Mouse (Mus musculus): ENCODE data around the gene Fignl1. TPM values are rescaled to one million over a fixed set of nuclear protein-coding genes. Genes with fewer than 3 reads are reported as not detected.

Fignl1 gene
- total RNA-seq, 2 experiments from 2014 or later, result 0.59 to 0.60 TPM

DNA sequence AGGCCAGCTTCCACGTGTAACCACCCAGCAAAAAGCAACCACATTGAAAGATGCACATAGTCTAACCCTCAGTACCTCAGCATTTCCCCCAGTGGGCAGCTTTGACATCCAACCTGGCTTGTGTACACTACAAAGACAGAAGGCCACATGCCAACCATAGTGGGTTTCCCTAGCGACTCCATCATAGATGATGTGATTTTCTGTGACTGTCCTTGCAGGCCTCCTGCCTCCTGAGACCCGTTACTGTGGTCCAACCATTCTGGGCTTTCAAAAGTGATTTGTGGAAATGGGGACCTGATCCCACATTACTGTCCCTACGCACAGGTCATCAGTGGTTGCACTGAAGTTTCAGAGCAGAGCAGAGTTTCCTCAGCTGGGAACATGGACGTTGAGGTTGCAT, 33.9 kb downstream of the Fignl1 start:
- no peak for DNase-seq (ENCODE audit: low spot score)
- intact Hi-C loops (cut with DNase I), result no loop called here

DNA sequence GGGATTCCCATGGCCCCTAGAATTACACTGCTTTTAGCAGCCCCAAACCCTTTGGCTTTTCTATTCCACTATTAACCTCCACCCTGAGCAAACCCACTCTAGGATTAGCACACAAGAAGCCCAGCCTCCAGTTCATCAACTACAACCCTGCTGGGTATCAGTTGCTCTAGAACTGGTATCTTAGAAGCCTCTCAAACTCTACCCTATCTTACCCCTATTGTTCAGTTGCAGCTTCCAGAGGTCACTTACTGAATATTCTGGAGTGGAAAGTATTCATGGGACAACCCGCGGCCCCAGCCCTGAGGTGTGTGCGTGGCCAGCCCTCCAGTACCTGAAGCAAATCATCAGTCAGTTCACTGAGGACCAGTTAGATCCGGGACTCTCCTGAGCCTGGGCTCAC, 34.4 kb downstream of the Fignl1 start:
- DNase-seq (ENCODE audit: low spot score), result no peak
- intact Hi-C loops (cut with DNase I), result no loop called here

DNA sequence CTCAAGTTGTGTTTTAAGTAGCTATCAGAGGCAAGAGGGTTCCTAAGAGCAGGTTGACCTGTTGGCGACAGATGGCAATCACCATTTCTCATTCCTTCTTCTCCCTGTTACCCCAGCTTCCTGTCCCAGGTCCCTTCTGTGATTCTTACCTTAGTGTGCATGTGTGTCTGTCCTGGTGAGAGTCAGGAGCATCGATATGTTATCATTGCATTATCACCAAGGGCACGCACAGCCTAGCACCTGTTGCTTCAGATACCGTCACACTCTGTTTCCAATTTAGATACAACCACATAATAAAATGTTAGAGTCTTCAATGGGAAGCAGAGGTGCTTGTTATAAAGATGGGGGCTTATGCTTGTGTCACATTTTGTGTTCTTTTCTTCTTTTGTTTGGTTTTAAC, 36.6 kb downstream of the Fignl1 start:
- intact Hi-C loops (cut with DNase I), result no loop called here
- no peak for DNase-seq (ENCODE audit: low spot score)

DNA sequence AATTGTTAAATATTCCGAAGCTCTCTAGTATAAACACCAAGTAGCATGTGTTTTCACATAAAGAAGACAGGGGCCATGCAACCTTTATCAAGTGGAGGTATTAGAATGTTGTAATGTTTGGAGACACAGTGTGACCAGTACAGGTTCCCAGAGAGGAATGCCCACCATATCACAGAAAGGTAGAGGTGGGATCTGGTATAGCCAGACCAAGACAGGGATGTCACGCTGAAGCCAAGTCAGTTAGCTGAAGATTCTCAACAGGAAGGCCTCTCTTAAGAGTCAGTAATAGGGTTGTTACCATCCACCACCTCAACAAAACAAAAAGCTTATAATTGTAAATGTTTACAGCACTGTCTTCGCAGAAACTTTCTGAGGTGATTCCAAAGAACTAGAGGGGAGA, 38.1 kb downstream of the Fignl1 start:
- no peak for DNase-seq (ENCODE audit: low spot score)
- intact Hi-C loops (cut with DNase I), result no loop called here

DNA sequence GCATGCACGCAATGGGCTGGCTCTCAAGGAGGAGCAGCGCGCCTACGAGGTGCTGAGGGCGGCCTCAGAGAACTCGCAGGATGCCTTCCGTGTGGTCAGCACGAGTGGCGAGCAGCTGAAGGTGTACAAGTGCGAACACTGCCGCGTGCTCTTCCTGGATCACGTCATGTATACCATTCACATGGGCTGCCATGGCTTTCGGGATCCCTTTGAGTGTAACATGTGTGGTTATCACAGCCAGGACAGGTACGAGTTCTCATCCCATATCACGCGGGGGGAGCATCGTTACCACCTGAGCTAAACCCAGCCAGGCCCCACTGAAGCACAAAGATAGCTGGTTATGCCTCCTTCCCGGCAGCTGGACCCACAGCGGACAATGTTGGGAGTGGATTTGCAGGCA, 39.5 kb downstream of the Fignl1 start:
- intact Hi-C loops (cut with DNase I), result no loop called here
- no peak for DNase-seq (ENCODE audit: low spot score)

DNA sequence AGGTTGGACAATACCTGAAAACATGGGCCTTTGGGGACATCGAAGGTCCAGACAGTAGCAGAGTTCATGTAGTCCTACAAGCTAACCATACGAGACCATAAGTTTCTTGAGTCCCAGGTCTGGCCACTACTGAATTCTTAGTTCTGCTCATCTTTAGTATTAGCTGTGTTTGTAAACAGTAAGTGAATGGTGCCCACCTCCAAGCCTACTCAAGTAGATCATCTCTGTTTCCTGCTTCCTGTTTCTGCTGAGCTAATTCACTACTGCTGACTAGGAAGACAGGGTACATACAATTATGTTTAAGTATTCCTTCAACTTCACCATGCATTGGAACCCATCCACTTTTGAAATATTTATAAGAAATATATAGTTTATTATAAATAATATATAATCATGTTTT, 40.7 kb downstream of the Fignl1 start:
- no peak for DNase-seq (ENCODE audit: low spot score)
- intact Hi-C loops (cut with DNase I), result no loop called here

DNA sequence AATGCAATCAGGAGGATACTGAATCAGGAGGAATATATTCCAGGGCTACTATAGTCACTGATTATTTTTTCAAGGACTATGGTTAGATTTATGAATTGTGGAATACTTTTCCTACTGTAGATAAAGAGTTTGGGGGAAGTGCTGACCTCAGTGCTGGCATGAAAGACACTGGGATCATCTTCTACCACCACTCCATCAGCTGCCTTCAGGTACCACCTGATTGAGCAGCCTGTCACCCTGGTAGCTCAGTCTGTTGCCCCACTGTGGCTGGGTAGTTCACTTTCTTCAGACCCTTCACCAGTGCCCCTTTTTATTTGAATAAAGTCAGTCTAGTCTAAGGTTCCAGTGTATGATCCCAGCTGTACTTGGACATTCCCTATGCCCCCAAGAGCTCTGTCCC, 42.0 kb downstream of the Fignl1 start:
- intact Hi-C loops (cut with DNase I), result no loop called here
- no peak for DNase-seq (ENCODE audit: low spot score)

DNA sequence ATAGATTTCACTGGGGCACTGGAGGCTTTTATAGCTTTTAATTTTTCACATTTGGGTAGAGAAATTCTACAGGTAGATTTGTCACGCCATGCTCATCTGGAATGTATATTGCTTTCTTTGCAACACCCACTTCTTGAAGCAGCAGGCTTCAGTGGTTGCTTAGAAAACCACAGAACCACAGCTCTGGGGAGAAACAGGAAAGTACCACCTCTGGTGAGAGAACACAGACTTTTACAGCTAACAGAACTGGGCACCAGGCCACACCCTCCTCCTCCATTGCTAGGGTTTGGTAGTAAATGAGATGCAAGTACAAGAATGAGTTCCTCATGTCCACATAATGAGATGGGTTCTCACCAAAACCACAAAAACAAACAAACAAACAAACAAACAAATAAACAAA, 42.7 kb downstream of the Fignl1 start:
- no peak for DNase-seq (ENCODE audit: low spot score)
- intact Hi-C loops (cut with DNase I), result no loop called here

DNA sequence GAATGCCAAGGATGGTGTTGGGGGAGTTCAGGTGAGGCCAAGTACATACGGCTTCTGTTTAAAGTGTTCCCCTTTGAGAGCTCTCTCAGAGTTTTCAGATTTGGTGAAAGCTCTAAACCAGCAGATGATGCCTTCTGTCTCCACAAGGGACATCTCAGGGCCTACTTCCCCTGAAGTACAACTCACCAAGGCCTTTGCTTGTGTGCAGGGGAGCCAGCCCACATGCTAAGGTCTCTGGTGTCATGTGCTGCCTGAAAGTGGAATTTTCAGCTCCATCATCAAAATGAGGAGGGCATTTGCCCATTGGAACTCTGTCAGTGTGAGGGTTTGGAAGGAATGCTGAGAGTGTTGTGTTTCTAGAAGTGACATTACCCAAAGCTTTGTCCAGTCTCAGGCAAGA, 43.3 kb downstream of the Fignl1 start:
- intact Hi-C loops (cut with DNase I), result no loop called here

DNA sequence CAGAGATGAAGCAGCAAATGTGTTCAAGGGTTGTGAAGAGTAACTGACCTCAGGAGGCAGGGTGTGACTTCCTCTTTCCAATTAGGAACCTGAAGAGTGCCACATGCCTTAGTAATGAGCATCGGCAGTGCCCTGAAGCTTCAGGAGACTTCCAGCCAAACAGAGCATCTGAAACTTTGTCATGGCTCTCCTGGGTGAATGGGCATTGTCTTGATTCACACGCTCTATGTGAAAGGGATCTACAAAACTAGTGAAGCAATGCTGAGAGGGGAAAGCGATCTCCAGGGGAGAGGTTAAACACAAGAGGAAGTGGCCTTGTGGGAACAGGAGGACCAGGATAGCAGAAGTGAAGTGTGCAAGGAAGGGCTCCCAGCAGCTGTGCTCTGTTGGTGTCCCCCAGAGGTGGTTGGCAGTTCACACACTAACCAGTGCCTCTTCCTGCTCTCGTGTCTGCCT, 45.5 kb downstream of the Fignl1 start:
- intact Hi-C loops (cut with DNase I), result no loop called here
- DNase-seq (ENCODE audit: low spot score), result no peak

More for the DNA sequence above, 43.3 kb downstream of the Fignl1 start:
- DNase-seq (ENCODE audit: low spot score), result no peak

DNA sequence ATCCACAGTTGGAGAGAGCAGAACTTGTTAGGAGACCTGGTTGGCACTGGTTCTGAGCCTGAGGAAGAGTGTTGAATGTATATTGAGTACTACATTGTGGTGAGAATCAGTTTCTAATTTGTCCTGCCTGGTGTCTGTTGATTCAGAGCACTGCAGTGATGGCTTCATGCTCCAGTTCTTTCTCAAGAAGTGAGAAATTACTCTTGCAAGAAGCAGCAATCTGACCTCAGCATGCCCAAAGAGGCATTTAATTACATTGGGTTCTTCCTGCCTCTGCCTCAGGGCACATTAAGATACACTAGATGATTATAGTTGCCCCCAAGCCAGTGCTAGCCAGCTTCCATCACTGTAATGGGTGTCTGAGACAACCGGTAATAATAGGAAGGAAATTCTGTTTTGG, 49.9 kb downstream of the Fignl1 start:
- intact Hi-C loops (cut with DNase I), result no loop called here
- DNase-seq (ENCODE audit: low spot score), result no peak

DNA sequence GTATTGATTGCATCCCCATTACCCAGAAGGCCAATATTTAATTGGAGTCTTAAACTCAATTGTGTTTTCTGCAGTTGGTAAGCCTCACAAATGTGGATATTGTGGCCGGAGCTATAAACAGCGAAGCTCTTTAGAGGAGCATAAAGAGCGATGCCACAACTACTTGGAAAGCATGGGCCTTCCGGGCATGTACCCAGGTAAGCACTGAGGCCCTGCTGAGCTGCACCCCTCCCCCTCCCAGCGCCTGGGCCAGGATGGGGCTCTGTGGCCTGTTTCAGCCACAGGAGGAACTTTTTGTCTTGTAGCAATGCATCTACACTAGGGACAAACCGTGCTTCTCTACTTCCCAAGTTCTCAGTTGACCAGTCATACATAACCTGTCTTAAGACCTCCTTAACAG, 50.6 kb downstream of the Fignl1 start:
- intact Hi-C loops (cut with DNase I), result no loop called here

DNA sequence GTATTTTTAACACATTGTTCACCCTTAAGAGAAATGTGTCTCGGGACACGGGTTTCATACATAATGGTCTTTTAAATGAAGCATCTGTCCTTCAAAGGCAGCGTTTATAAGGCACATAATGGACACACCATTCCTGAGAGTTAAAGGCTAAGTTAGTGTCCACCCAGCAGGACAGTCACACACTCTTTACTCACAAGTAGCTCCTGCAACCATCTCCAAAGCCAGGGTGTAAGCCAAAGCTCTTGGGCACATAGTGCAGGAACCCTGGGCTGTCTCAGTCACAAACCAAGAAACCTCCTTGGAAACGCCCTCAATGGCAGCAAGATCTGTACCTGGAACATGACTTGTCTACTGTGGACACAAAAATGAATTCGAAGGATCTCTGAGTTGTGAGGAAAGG, 55.9 kb downstream of the Fignl1 start:
- DNase-seq (ENCODE audit: low spot score), result no peak
- intact Hi-C loops (cut with DNase I), result no loop called here

More for the DNA sequence above, 50.6 kb downstream of the Fignl1 start:
- no peak for DNase-seq (ENCODE audit: low spot score)

DNA sequence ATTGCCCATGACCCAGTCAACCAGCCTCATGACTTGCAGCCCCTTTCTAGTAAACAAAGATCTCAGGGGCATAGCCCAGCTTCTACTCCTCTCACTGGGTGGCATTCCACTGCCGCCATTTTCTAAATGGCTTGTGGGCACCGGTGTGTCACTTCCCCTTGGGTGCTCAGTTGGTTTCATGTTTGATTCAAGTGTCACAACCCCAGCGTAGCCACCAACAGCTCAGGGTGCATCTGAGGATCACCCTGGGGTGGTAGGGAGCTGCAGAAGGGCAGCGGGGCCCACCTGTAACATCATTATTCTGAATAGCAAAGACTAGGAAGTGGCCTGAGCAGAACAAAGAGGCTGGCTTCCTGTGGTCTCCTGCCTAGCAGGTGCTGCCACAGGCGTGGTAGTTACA, 57.7 kb downstream of the Fignl1 start:
- no peak for DNase-seq (ENCODE audit: low spot score)
- intact Hi-C loops (cut with DNase I), result no loop called here

DNA sequence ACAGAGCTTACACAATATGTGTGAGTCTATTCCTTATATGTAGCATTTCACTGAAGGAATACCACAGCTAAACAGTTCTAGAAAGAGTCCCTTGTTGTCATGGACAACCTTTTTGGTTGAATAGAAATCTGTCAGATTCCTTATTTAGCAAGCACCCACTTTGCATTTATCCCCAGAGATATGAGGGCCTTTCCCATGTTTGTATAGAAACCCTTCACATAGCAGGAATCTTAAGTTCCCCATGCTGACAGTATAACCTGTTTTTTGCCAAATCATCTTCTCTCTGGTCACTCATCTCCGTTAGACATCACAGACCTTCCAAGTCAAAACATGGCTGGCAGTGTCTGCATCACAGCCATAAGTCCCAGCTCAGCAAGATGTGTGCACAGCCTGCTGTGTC, 64.5 kb downstream of the Fignl1 start:
- intact Hi-C loops (cut with DNase I), result loop anchor here (5.0 kb wide), 1 partner anchor 187 kb away; no protein-coding TSS in a partner anchor

DNA sequence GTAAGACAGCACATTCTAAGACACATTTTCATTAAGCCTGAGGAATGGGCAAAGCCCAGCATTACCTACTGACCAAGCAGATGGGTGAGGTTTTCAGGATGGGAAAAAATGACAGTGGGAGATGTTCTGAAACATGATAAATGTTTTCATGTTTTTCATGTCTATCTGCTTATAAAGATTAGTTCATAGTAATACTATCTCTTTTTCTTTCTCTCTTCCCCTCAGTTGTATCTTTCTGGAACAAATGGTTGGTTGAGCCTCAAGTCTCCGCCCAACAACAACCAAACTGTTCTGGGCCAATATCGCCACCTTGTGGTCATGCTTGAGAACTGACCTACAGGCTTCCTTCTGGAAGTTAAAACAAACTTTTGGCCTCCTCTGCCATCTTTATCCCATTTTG, 66.1 kb downstream of the Fignl1 start:
- intact Hi-C loops (cut with DNase I), result loop anchor here (5.0 kb wide), 1 partner anchor 185 kb away; no protein-coding TSS in a partner anchor
- DNase-seq (ENCODE audit: low spot score), result no peak

More for the DNA sequence above, 64.5 kb downstream of the Fignl1 start:
- no peak for DNase-seq (ENCODE audit: low spot score)

DNA sequence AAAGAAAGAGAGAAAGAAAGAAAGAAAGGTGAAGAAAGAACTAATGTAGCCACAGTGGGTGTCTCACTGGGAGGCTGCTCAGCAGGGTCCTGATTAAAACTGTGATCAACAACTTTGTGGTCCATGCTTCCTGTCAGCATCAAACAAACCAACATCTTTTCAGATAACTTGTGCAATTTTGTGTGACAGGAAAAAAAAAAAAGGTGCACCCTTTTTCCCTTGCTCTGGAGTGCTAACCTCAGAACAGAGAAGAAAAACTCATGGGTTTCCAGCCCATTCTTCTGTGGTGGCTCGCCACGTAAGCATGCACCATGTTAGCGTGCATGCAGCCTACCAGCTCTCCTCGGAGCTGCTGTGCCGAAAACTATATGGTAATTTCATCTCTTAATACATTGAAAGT, 67.2 kb downstream of the Fignl1 start:
- intact Hi-C loops (cut with DNase I), result loop anchor here (1.0 to 5.0 kb wide), 2 partner anchors 20 to 184 kb away; no protein-coding TSS in a partner anchor
- DNase-seq (ENCODE audit: low spot score), result no peak

DNA sequence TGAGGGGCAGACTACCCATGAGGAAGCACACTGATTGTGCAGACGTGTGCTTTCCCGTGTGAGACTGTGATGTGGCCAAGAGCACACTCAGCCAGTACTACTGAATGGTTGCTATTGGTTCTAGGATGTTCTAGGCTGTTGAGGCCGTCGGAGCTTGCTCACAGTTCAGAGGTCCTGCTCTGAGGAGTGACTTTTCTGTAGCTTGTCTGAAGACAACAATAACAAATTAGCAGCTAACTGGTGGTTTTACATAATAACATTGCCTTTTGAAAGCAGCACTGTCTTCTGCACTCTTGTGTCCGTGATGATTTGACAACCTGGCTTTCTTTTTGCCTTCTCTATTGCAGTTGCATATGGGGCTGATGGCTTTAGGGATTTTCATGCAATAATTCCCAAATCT, 68.2 kb downstream of the Fignl1 start:
- intact Hi-C loops (cut with DNase I), result loop anchor here (1.0 to 5.0 kb wide), 2 partner anchors 21 to 183 kb away; no protein-coding TSS in a partner anchor

DNA sequence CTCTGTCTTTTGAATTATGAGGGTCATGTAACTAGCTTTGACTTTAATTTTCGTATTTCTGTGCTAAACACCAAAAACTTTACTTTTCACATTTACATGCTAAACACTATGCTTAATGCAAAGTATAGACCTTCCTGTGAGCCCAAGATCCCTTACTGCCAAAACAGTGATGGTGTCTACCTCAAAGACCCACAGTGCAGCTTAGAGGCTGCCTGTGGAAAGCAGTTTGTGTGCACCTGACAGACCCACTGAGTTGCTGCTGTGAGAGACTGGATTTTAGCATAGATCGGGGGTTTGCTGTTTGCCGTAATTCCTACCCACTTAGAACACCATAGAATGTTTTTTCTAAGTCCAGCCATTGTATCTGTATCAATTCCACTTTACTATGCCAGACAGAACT, 69.7 kb downstream of the Fignl1 start:
- intact Hi-C loops (cut with DNase I), result no loop called here
- no peak for DNase-seq (ENCODE audit: low spot score)

More for the DNA sequence above, 68.2 kb downstream of the Fignl1 start:
- DNase-seq (ENCODE audit: low spot score), result no peak

DNA sequence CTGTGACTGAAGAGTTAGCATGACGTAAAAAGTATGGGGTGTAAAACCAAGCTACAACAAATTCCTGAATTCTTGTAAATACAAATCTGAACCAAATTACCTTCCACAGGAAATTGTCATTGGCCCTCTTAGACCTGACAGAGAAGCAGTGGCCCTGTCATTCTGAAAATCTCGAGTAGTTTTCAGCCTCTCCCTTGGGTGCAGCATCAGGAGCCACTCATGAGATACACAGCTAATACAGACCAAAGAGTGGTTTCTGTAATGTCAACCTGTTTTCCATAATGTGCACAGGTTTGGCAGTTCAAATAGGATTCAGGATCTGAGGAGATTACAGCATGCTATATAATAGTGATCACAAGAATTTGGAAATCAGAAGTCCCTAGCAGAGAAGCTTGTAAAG, 71.2 kb downstream of the Fignl1 start:
- DNase-seq (ENCODE audit: low spot score), result no peak
- intact Hi-C loops (cut with DNase I), result no loop called here

All from heart, postnatal 25 days (tissue).